Mouse (Mus musculus): ENCODE data around the gene Nmrk2. TPM values are rescaled to one million over a fixed set of nuclear protein-coding genes. Genes with fewer than 3 reads are reported as not detected.
"Not testable (repeated sequence)": the region's sequence is repeated elsewhere in the genome, so short reads cannot be mapped to it uniquely, and the experiment has no call there.

Gene Nmrk2
- polyA plus RNA-seq, 1 experiment from 2014 or later, result not detected

- H3K4me1 ChIP-seq (ENCODE audit: control insufficient read depth, insufficient read depth, low read length), result peaks cover 16% of the 10 kb centered on the region
Observed at GRCm38 (mm10) chr10:81181860-81182259, 20.0 kb downstream of the Nmrk2 start.

GRCm38 (mm10) chr10:81180946-81181345 is 20.9 kb downstream of the Nmrk2 start:
- Histone ChIP-seq H3K27me3 (ENCODE audit: control insufficient read depth, insufficient read depth, low read length) (no peaks in the 10 kb centered on the region), H3K4me2 (ENCODE audit: low read depth, low read length) (no peak overlapping the region), H3K9me3 (ENCODE audit: control insufficient read depth, low read length) (no peaks in the 10 kb centered on the region), H3K4me1 (ENCODE audit: control insufficient read depth, insufficient read depth, low read length) (peaks cover 16% of the 10 kb centered on the region), H3K4me3 (ENCODE audit: low read depth, low read length) (no peak overlapping the region), H3K36me3 (ENCODE audit: control insufficient read depth, insufficient read depth, low read length) (peaks cover 50% of the 10 kb centered on the region), H3K27ac (ENCODE audit: low read depth, low read length) (no peak overlapping the region), H3K9ac (replicated peaks; ENCODE audit: low read depth, low read length) (no peak overlapping the region)
- no peak for ATAC-seq (ENCODE audit: low read depth)
- 94% methylated on average over 13 of the region's 13 CpGs for WGBS

More at GRCm38 (mm10) chr10:81181860-81182259, 20.0 kb downstream of the Nmrk2 start:
- not testable (repeated sequence) for H3K27me3 ChIP-seq (ENCODE audit: control insufficient read depth, insufficient read depth, low read length); H3K27ac ChIP-seq (ENCODE audit: low read depth, low read length); H3K9ac ChIP-seq (replicated peaks; ENCODE audit: low read depth, low read length); H3K4me3 ChIP-seq (ENCODE audit: low read depth, low read length); H3K9me3 ChIP-seq (ENCODE audit: control insufficient read depth, low read length); H3K4me2 ChIP-seq (ENCODE audit: low read depth, low read length); ATAC-seq (ENCODE audit: low read depth)
- 83% methylated on average over 12 of the region's 12 CpGs for WGBS
- peaks cover 50% of the 10 kb centered on the region for H3K36me3 ChIP-seq (ENCODE audit: control insufficient read depth, insufficient read depth, low read length)

GRCm38 (mm10) chr10:81179451-81180342 is 22.2 kb downstream of the Nmrk2 start:
- H3K4me3 ChIP-seq (ENCODE audit: low read depth, low read length), result no peak overlapping the region
- WGBS, result 93% methylated on average over 32 of the region's 32 CpGs
- H3K27me3 ChIP-seq (ENCODE audit: control insufficient read depth, insufficient read depth, low read length), result no peaks in the 10 kb centered on the region
- peaks cover 50% of the 10 kb centered on the region for H3K36me3 ChIP-seq (ENCODE audit: control insufficient read depth, insufficient read depth, low read length)
- no peak overlapping the region for H3K4me2 ChIP-seq (ENCODE audit: low read depth, low read length)
- no peak overlapping the region for H3K9ac ChIP-seq (replicated peaks; ENCODE audit: low read depth, low read length)
- peaks cover 16% of the 10 kb centered on the region for H3K4me1 ChIP-seq (ENCODE audit: control insufficient read depth, insufficient read depth, low read length)
- ATAC-seq (ENCODE audit: low read depth), result no peak
- no peaks in the 10 kb centered on the region for H3K9me3 ChIP-seq (ENCODE audit: control insufficient read depth, low read length)
- no peak overlapping the region for H3K27ac ChIP-seq (ENCODE audit: low read depth, low read length)

GRCm38 (mm10) chr10:81178927-81179326 is 22.9 kb downstream of the Nmrk2 start:
- Histone ChIP-seq H3K4me1 (ENCODE audit: control insufficient read depth, insufficient read depth, low read length) (peaks cover 18% of the 10 kb centered on the region), H3K4me2 (ENCODE audit: low read depth, low read length) (no peak overlapping the region), H3K9me3 (ENCODE audit: control insufficient read depth, low read length) (no peaks in the 10 kb centered on the region), H3K9ac (replicated peaks; ENCODE audit: low read depth, low read length) (peak overlapping the region; percentile 1; the same call in 1 of the 2 replicates), H3K36me3 (ENCODE audit: control insufficient read depth, insufficient read depth, low read length) (peaks cover 50% of the 10 kb centered on the region), H3K27ac (ENCODE audit: low read depth, low read length) (no peak overlapping the region), H3K27me3 (ENCODE audit: control insufficient read depth, insufficient read depth, low read length) (no peaks in the 10 kb centered on the region), H3K4me3 (ENCODE audit: low read depth, low read length) (no peak overlapping the region)
- WGBS, result 91% methylated on average over 11 of the region's 11 CpGs
- ATAC-seq (ENCODE audit: low read depth), result no peak

GRCm38 (mm10) chr10:81177958-81178712 is 23.7 kb downstream of the Nmrk2 start:
- 66% methylated on average over 14 of the region's 14 CpGs for WGBS
- peaks cover 50% of the 10 kb centered on the region for H3K36me3 ChIP-seq (ENCODE audit: control insufficient read depth, insufficient read depth, low read length)
- H3K9ac ChIP-seq (replicated peaks; ENCODE audit: low read depth, low read length), result peak overlapping the region; percentile 97
- H3K4me3 ChIP-seq (ENCODE audit: low read depth, low read length), result peak overlapping the region; percentile 98
- H3K4me1 ChIP-seq (ENCODE audit: control insufficient read depth, insufficient read depth, low read length), result peaks cover 17% of the 10 kb centered on the region
- H3K9me3 ChIP-seq (ENCODE audit: control insufficient read depth, low read length), result no peaks in the 10 kb centered on the region
- H3K27me3 ChIP-seq (ENCODE audit: control insufficient read depth, insufficient read depth, low read length), result no peaks in the 10 kb centered on the region
- peak overlapping the region; percentile 99 for H3K4me2 ChIP-seq (ENCODE audit: low read depth, low read length)
- H3K27ac ChIP-seq (ENCODE audit: low read depth, low read length), result no peak overlapping the region
- ATAC-seq (ENCODE audit: low read depth), result no peak

GRCm38 (mm10) chr10:81177491-81177925 is 24.3 kb downstream of the Nmrk2 start:
- Histone ChIP-seq H3K9me3 (ENCODE audit: control insufficient read depth, low read length) (no peaks in the 10 kb centered on the region), H3K4me1 (ENCODE audit: control insufficient read depth, insufficient read depth, low read length) (peaks cover 17% of the 10 kb centered on the region), H3K4me2 (ENCODE audit: low read depth, low read length) (peak overlapping the region; percentile 99), H3K36me3 (ENCODE audit: control insufficient read depth, insufficient read depth, low read length) (peaks cover 50% of the 10 kb centered on the region), H3K9ac (replicated peaks; ENCODE audit: low read depth, low read length) (peak overlapping the region; percentile 97), H3K27me3 (ENCODE audit: control insufficient read depth, insufficient read depth, low read length) (no peaks in the 10 kb centered on the region), H3K4me3 (ENCODE audit: low read depth, low read length) (peak overlapping the region; percentile 98), H3K27ac (ENCODE audit: low read depth, low read length) (peak overlapping the region; percentile 81; the same call in 1 of the 2 replicates)
- no peak for ATAC-seq (ENCODE audit: low read depth)
- WGBS, result 14% methylated on average over 16 of the region's 16 CpGs

- Histone ChIP-seq H3K27ac (ENCODE audit: low read depth, low read length) (peak within 1 kb of the TSS; percentile 81), H3K9ac (replicated peaks; ENCODE audit: low read depth, low read length) (peak within 1 kb of the TSS; percentile 97), H3K9me3 (ENCODE audit: control insufficient read depth, low read length) (no peaks in the 10 kb centered on the region), H3K4me3 (ENCODE audit: low read depth, low read length) (peak within 1 kb of the TSS; percentile 98), H3K4me2 (ENCODE audit: low read depth, low read length) (peak within 1 kb of the TSS; percentile 99), H3K4me1 (ENCODE audit: control insufficient read depth, insufficient read depth, low read length) (peaks cover 17% of the 10 kb centered on the region), H3K36me3 (ENCODE audit: control insufficient read depth, insufficient read depth, low read length) (peaks cover 42% of the 10 kb centered on the region), H3K27me3 (ENCODE audit: control insufficient read depth, insufficient read depth, low read length) (no peaks in the 10 kb centered on the region)
- WGBS, result under 1% methylated on average over 77 of the region's 77 CpGs
- peak; percentile 69 for ATAC-seq (ENCODE audit: low read depth)
Observed at GRCm38 (mm10) chr10:81176466-81177271, 25.2 kb downstream of the Nmrk2 start, which contains the start of gene Eef2. Eef2 (plus strand) TSS chr10:81176631.

GRCm38 (mm10) chr10:81175936-81176465 is 25.9 kb downstream of the Nmrk2 start:
- Histone ChIP-seq H3K4me3 (ENCODE audit: low read depth, low read length) (peak overlapping the region; percentile 98), H3K27me3 (ENCODE audit: control insufficient read depth, insufficient read depth, low read length) (no peaks in the 10 kb centered on the region)
- 5% methylated on average over 13 of the region's 13 CpGs for WGBS

More at GRCm38 (mm10) chr10:81175936-81176465, 25.9 kb downstream of the Nmrk2 start:
- Histone ChIP-seq H3K9ac (replicated peaks; ENCODE audit: low read depth, low read length) (no peak overlapping the region; the same call in 1 of the 2 replicates), H3K4me2 (ENCODE audit: low read depth, low read length) (peak overlapping the region; percentile 99), H3K36me3 (ENCODE audit: control insufficient read depth, insufficient read depth, low read length) (peaks cover 35% of the 10 kb centered on the region), H3K27ac (ENCODE audit: low read depth, low read length) (peak overlapping the region; percentile 78), H3K9me3 (ENCODE audit: control insufficient read depth, low read length) (no peaks in the 10 kb centered on the region), H3K4me1 (ENCODE audit: control insufficient read depth, insufficient read depth, low read length) (peaks cover 17% of the 10 kb centered on the region)
- no peak for ATAC-seq (ENCODE audit: low read depth)
